Mouse (Mus musculus): ENCODE results near the gene Kmt5c.

GRCm38 (mm10) chr7:4716955-4717354 is 23.0 kb upstream of the Kmt5c start:
- TF ChIP-seq CTCF (IDR thresholded peaks at IDR 0.05; ENCODE audit: borderline replicate concordance, control insufficient read depth, extremely low read depth, insufficient read depth, low read length, poor library complexity), result no peak
- TF ChIP-seq POLR2A (IDR thresholded peaks at IDR 0.05; ENCODE audit: control insufficient read depth, extremely low read depth, insufficient read depth, low read length, poor library complexity), result no peak

Measured in thymus, adult 2 months (tissue).